Mouse (Mus musculus): ENCODE measurements around the gene Tekt4. TPM values are rescaled to one million over a fixed set of nuclear protein-coding genes. Genes with fewer than 3 reads are reported as not detected.

Tekt4 gene
- not detected for polyA plus RNA-seq (2017; shearing (Covaris generic))

GRCm38 (mm10) chr17:25454272-25454671 is at the start of gene Tekt4:
TSS of gene Tekt4 (plus strand) at chr17:25454615.

GRCm38 (mm10) chr17:25433617-25434606 is 20.5 kb upstream of the Tekt4 start, which contains the start of gene Cacna1h:
TSS of gene Cacna1h (minus strand) at chr17:25433783.

GRCm38 (mm10) chr17:25497013-25497412 is 42.6 kb downstream of the Tekt4 start, which contains the start of gene Sstr5:
TSS of gene Sstr5 (minus strand) at chr17:25497288.

Other genes starting within 250 kb of the Tekt4 start
- 107 TPM for gene Gnptg, start 214.5 kb upstream of the Tekt4 start, polyA plus RNA-seq (2017; shearing (Covaris generic))
- gene Tsr3, start 214.4 kb upstream of the Tekt4 start, polyA plus RNA-seq (2017; shearing (Covaris generic)) = 53.4 TPM
- 69.0 TPM for gene Baiap3, start 198.3 kb upstream of the Tekt4 start, polyA plus RNA-seq (2017; shearing (Covaris generic))
- 592 TPM for gene Ube2i, start 180.0 kb upstream of the Tekt4 start, polyA plus RNA-seq (2017; shearing (Covaris generic))
- not detected for gene Prss34, start 156.2 kb upstream of the Tekt4 start, polyA plus RNA-seq (2017; shearing (Covaris generic))
- gene Prss28, start 146.0 kb upstream of the Tekt4 start, polyA plus RNA-seq (2017; shearing (Covaris generic)) = not detected
- gene Prss29, start 136.0 kb upstream of the Tekt4 start, polyA plus RNA-seq (2017; shearing (Covaris generic)) = not detected
- gene Tpsab1, start 109.1 kb upstream of the Tekt4 start, polyA plus RNA-seq (2017; shearing (Covaris generic)) = not detected
- gene Tpsb2, start 88.3 kb upstream of the Tekt4 start, polyA plus RNA-seq (2017; shearing (Covaris generic)) = not detected
- not detected for gene Tpsg1, start 85.3 kb upstream of the Tekt4 start, polyA plus RNA-seq (2017; shearing (Covaris generic))
- gene Cacna1h, start 20.8 kb upstream of the Tekt4 start, polyA plus RNA-seq (2017; shearing (Covaris generic)) = not detected
- gene Sstr5, start 42.7 kb downstream of the Tekt4 start, polyA plus RNA-seq (2017; shearing (Covaris generic)) = not detected
- not detected for gene Sox8, start 116.1 kb downstream of the Tekt4 start, polyA plus RNA-seq (2017; shearing (Covaris generic))
- 27.7 TPM for gene Lmf1, start 124.5 kb downstream of the Tekt4 start, polyA plus RNA-seq (2017; shearing (Covaris generic))

Data from inflammation-experienced regulatory T-cells, adult 16 weeks (primary cell).